Mouse (Mus musculus): ENCODE results near the gene Rpl9. TPM values are rescaled to one million over a fixed set of nuclear protein-coding genes. Genes with fewer than 3 reads are reported as not detected.

Rpl9 gene
- total RNA-seq, 2 experiments from 2014 or later, result 777 to 795 TPM

GRCm38 (mm10) chr5:65387008-65387867 lies 4.0 kb downstream of the Rpl9 start:
- intact Hi-C loops (cut with DNase I), result no loop called here
- no peak for DNase-seq

- no peak for DNase-seq
- intact Hi-C loops (cut with DNase I), result no loop called here
These were observed 5.5 kb downstream of the Rpl9 start for GRCm38 (mm10) chr5:65385704-65386103.

GRCm38 (mm10) chr5:65374746-65375145 lies 16.5 kb downstream of the Rpl9 start:
- no peak for DNase-seq
- intact Hi-C loops (cut with DNase I), result no loop called here

GRCm38 (mm10) chr5:65371551-65371950 lies 19.7 kb downstream of the Rpl9 start:
- intact Hi-C loops (cut with DNase I), result no loop called here
- no peak for DNase-seq

- intact Hi-C loops (cut with DNase I), result no loop called here
- DNase-seq, result no peak
These were observed 23.4 kb downstream of the Rpl9 start for GRCm38 (mm10) chr5:65367837-65368236.

GRCm38 (mm10) chr5:65357771-65358170 lies 33.5 kb downstream of the Rpl9 start:
- intact Hi-C loops (cut with DNase I), result no loop called here
- DNase-seq, result no peak

GRCm38 (mm10) chr5:65356851-65357250 lies 34.4 kb downstream of the Rpl9 start:
- intact Hi-C loops (cut with DNase I), result no loop called here
- no peak for DNase-seq

GRCm38 (mm10) chr5:65354985-65355384 lies 36.3 kb downstream of the Rpl9 start:
- intact Hi-C loops (cut with DNase I), result no loop called here
- no peak for DNase-seq

GRCm38 (mm10) chr5:65354097-65354496 lies 37.1 kb downstream of the Rpl9 start:
- DNase-seq, result no peak
- intact Hi-C loops (cut with DNase I), result no loop called here

- no peak for DNase-seq
- intact Hi-C loops (cut with DNase I), result no loop called here
These were observed 40.7 kb downstream of the Rpl9 start for GRCm38 (mm10) chr5:65350508-65350907.

GRCm38 (mm10) chr5:65348168-65348567 lies 43.1 kb downstream of the Rpl9 start, which contains the start of gene Klb:
Gene Klb (plus strand): TSS chr5:65348314.
- no peak for DNase-seq
- intact Hi-C loops (cut with DNase I), result no loop called here

- DNase-seq, result no peak
- intact Hi-C loops (cut with DNase I), result no loop called here
These were observed 51.1 kb downstream of the Rpl9 start for GRCm38 (mm10) chr5:65340167-65340566.

- DNase-seq, result no peak
- intact Hi-C loops (cut with DNase I), result no loop called here
These were observed 52.9 kb downstream of the Rpl9 start for GRCm38 (mm10) chr5:65338394-65338793.

Other genes with a start within 250 kb of the Rpl9 start
- 10 to 100 TPM; 16.3 to 19.3 TPM for gene Wdr19, start 191.7 kb downstream of the Rpl9 start, total RNA-seq (2021)
- gene Rfc1, start 55.8 kb downstream of the Rpl9 start, total RNA-seq (2021), result 10 to 100 TPM; 25.3 to 27.0 TPM
- gene Klb, start 43.1 kb downstream of the Rpl9 start, total RNA-seq (2021), result under 1 TPM; 0.28 to 0.38 TPM
- 10 to 100 TPM; 33.5 to 35.5 TPM for gene Lias, start 53 bp upstream of the Rpl9 start, total RNA-seq (2021)
- gene Ugdh, start 44.5 kb upstream of the Rpl9 start, total RNA-seq (2021), result 10 to 100 TPM; 46.0 to 48.8 TPM
- gene Gm43552, start 101.4 kb upstream of the Rpl9 start, total RNA-seq (2021), result not detected
- gene Smim14, start 145.7 kb upstream of the Rpl9 start, total RNA-seq (2021), result 100 to 1,000 TPM; 125 to 132 TPM
- 100 to 1,000 TPM; 149 to 162 TPM for gene Ube2k, start 145.8 kb upstream of the Rpl9 start, total RNA-seq (2021)

All from left cerebral cortex, postnatal 4 days (tissue).